Mouse (Mus musculus): ENCODE results near the gene Pygm.

The Pygm gene

DNA sequence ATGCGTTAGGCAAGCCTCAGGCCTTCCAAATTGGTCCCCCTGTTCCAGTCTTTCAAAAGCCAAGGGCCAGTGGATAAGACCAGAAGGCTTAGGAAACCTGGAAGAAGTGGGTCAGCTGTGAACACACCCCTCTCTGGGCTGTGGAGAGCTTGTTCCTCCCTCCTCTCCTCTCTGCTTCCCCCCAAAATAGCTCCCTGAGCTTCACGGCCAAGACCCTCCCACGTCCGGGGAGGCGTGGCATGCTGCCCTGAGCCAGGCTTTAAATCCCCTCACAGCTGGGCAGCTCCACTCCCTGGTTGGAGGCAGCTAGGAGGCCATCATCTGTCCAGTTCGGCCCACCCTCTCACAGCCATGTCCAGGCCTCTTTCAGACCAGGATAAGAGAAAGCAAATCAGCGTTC lies at the start of gene Pygm:
TSS of gene Pygm (plus strand) at position 272 of the 400 bp plus-strand sequence.
- DNase-seq = peak; percentile 63

DNA sequence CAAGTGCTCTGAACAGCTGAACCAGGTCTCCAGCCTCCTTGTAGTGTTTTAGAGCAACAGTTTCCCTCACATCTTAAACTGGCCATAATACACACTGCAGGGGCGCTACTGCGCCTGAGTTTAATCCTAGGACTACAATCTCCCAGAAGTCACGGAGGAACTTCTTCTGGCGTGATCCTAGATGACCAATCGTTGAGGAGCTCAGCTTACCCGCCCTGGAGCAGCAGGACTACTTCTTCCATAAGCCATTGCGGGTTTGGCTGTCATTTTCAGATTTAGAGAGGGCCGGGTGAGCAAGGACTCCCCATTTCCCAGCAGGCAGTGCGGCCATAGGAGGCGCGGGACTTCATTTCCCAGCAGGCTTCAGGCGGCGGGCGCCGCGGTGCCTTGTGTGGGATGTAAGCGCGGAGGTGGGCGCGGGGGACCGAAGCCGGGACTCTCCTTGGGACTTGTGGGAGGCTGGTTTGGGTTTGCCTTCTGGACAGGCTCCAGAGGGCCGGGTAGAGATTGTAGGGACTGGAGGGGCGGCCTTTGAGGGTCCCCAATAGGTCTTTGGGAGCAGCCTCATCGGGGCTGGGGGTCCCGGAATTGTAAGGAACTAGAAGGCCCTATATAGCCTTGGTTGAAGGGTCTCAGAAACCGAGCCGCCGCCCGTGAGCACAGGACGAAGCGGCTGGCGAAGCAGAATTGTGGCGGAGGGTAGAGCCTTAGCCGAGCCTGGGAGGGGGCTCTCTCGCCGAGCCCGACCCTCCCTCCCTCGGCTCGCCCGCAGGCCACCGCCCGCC lies 49.3 kb upstream of the Pygm start, which contains the start of gene Men1:
TSS of gene Men1 (plus strand) at position 307 of the 785 bp plus-strand sequence.
- DNase-seq = peak; percentile 96

DNA sequence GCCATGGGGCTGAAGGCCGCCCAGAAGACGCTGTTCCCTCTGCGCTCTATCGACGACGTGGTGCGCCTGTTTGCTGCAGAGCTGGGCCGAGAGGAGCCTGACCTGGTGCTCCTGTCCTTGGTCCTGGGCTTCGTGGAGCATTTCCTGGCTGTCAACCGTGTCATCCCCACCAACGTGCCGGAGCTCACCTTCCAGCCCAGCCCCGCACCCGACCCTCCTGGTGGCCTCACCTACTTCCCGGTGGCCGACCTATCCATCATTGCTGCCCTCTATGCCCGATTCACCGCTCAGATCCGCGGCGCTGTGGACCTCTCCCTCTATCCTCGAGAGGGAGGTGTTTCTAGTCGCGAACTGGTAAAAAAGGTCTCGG lies 48.8 kb upstream of the Pygm start:
- no peak for DNase-seq

DNA sequence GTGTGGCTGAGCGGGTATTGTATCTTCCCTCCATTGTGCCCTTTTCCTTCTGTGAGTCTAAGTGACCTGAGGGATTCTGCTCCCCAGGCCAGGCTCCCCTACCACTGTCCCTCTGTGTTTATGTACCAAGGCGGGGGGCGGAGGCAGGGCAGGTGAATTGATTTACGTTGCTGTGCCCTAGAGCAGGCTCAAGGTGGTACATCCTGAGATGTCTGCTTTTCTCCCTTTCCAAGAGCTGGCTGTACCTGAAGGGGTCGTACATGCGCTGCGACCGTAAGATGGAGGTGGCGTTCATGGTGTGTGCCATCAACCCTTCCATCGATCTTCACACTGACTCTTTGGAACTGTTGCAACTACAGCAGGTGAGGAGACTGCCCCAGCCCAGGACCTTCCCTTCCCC lies 47.3 kb upstream of the Pygm start:
- no peak for DNase-seq

GRCm38 (mm10) chr19:6338171-6338570 lies 46.0 kb upstream of the Pygm start:
- DNase-seq = no peak

GRCm38 (mm10) chr19:6338716-6339115 lies 45.5 kb upstream of the Pygm start:
- DNase-seq = no peak

DNA sequence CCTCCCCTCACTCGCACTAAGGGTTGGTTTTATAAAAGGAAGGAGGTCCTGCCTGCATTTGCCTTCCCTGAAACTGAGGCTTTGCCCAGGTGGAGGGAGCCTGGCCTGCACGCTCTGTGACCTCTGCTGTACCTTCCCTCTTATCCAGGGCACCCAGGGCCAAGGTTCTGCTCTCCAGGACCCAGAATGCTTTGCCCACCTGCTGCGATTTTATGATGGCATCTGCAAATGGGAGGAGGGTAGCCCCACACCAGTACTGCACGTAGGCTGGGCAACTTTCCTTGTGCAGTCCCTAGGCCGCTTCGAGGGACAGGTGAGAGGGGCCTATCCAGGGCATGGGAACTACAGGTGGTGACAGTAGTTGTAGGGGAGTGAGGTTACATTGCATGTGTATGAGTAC lies 45.0 kb upstream of the Pygm start:
- DNase-seq = no peak

DNA sequence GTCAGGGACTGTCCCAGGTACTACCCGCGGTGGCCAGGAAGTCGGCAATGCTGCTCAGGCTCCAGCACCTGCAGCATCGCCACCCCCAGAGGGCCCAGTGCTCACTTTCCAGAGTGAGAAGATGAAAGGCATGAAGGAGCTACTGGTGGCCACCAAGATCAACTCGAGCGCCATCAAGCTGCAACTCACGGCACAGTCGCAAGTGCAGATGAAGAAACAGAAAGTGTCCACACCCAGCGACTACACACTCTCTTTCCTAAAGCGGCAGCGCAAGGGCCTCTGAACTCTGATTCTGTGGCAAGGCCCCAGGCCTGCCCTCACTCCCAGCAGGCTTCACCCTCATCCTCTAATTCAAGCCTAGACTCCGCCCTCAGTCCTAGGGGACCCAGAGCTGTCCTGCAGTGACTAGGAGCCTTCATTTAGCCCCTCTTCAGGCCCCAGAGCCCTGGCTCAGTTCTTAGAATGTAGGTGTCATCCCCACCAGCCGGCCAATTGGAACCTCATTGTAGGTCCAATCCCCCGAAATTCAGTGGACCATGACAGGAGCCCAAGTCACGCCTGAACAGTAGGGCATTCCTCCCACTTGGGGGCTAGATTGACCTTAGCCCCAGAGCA lies 44.2 kb upstream of the Pygm start:
- no peak for DNase-seq

DNA sequence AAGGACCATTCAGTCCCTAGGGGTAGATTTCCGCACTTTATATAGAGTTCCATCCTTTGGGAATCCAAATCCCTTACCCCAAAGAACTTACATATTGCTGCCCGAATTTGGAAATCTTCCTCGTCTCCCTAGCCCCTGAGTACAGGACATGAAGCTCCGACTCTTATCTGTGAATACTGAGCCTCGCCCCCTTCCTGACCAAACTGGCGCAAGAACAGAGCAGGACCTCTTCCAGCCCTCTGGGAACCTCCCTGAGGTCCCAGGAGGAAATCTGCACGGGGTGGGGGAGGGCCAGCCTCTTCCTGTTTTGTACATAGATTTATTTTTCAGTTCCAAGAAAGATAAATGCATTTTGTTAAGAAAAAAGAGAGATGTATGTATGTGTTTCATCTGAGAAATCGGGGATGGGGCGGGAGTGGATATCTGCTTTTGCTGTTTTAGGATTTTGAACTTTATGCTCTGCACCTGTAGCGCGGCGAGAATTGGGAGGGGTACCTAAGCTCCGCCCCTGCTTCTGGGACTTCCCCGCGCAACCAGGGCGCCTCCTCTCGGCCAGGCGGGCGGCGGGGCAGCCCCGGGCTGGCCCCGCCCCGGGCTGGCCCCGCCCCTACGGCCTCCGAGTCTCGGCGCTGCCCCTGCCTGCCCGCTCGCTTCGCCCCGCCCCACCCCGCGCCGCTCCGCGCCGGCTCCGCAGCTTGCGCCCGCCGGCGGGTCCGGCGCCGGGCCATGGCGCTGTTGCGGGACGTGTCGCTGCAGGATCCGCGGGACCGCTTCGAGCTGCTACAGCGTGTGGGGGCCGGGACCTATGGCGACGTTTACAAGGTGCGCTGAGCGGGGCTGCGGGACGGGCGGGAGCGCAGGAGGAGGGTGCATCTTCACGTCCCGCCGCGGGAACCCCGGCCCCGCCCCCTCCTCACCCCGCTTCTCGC lies 43.4 kb upstream of the Pygm start, which contains the start of gene Map4k2:
TSS of gene Map4k2 (plus strand) at position 612 of the 929 bp plus-strand sequence.
- peak; percentile 80 for DNase-seq

DNA sequence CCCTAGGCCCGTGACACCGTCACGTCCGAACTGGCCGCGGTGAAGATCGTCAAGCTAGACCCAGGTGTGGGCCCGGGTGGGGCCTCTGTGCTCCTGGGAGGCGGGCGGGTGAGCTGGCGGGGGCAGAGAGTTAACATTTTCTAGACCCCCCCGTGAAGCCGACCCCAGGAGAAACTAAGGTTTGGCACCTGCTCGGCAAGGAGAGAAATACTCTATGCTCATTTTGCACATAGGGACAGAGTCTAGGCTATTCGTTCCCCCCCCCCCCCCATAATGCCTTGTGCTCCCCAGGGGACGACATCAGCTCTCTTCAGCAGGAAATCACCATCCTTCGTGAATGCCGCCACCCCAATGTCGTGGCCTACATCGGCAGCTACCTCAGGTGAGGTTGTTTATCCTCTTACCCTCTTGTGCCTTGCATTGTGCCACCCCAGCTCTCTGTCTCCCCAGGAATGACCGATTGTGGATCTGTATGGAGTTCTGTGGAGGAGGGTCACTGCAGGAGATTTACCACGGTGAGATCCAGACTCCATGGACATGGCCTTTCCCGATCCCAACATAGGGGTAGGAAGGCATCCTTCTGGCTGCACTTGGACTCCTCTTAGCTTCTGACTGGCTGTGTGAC lies 42.6 kb upstream of the Pygm start:
- no peak for DNase-seq

DNA sequence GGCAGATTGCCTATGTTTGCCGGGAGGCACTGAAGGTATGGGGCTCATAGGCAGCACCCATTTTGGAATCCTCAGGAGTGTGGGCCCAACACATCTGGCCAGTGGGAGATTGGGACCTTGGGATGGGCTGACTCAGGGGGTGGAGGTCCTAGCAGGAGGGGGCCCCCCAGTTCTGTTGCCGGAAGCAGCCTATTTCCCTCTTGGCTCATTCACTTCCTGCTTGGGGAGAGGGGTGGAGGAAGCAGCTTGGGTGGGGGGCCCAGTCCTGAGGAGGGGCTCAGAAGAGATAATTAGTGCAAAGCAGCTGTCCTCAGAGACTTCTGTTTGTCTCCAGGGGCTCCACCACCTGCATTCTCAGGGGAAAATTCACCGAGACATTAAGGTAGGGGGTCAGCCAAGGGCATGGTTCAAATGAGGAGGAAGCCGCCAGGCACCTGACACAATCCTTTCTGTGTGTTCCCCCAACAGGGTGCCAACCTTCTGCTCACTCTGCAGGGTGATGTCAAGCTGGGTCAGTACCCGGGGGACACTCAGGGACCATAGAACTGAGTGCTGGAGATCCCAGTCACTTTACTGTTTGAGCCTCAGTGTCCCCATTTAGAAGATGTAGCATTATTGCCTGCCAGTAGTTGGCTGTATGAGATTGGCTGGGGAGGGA lies 41.8 kb upstream of the Pygm start:
- DNase-seq = no peak

DNA sequence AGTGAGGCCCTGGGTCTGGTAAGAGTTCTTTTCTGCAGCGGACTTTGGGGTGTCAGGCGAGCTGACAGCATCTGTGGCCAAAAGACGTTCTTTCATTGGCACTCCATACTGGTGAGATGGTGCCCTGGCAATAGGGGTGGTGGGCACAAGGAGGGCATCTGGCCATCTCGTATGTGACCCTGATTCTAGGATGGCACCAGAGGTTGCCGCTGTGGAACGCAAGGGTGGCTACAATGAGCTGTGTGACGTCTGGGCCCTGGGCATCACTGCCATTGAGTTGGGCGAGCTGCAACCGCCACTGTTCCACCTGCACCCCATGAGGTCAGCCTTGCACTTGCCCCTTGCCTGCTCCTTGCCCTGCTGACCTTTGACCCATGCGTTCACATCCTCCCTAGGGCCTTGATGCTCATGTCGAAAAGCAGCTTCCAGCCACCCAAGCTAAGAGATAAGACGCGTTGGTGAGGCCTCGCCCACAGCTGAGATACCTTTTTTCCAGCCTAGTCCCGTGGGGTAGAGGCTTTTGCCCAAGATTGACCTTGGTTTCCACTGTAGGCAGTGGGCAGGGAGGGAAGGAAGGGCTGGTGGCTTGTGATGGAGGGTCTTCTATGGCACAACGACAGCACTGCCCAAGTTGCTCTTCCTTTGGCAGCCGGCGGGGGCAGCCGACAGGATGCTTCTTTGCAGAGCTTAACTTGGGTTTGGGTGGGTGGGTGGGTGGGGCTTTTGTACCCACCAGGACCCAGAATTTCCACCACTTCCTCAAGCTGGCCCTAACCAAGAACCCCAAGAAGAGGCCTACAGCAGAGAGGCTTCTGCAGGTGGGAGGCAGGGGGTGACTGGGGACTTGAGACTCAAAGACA lies 40.9 kb upstream of the Pygm start:
- DNase-seq = no peak

GRCm38 (mm10) chr19:6343996-6344395 lies 40.2 kb upstream of the Pygm start:
- DNase-seq = no peak

DNA sequence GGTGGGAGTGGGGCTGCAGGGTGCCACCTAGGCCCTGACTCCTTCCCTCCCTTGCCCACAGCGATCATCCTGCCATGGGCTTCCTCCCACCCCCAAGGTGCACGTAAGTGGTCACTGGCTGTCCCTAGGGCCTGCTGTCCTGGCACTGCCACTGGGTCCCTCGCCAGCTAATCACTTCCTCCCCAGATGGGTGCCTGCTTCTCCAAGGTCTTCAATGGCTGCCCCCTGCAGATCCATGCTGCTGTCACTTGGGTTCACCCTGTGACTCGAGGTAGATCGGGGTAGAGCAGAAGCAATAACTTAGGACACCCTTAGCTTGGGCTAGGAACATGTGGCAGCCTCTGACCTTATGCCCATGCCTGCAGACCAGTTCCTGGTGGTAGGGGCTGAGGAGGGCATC lies 38.2 kb upstream of the Pygm start:
- DNase-seq = no peak

DNA sequence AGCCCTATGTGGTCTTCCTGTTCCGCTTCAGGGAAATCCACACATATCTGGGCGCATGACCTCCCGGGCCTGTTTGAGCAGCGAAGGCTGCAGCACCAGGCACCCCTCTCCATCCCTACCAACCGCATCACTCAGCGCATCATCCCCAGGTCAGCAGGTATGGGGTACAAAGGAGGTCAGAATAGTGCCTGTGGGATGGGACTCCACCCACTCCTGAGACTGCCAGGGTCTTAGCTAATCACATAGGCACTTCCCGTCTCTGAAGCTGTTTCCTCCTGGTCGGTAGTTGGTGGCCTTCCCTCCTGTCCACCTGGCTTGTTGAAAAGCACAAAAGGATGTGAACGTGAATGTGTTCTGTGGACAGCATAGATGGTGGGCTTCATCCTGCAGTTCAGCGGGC lies 37.5 kb upstream of the Pygm start:
- no peak for DNase-seq

DNA sequence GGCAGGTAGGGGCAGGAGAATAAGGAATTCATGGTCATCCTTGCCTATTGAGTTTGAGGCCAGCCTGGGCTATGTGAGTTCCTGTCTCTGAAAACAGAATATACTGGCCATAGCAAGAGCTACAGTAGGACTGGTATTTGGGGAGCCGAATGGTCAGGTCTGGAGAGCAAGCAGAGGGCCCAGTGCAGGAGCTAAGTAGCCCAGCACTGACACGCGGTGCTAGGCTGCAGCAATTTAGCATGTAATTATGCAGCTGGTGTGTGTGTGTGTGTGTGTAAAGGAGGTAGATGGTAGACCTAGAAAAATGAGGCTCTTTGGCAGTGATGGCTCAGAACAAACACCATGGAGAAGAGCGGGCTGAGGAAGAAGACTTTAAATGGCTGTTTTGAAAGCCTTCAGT lies 36.6 kb upstream of the Pygm start:
- no peak for DNase-seq

DNA sequence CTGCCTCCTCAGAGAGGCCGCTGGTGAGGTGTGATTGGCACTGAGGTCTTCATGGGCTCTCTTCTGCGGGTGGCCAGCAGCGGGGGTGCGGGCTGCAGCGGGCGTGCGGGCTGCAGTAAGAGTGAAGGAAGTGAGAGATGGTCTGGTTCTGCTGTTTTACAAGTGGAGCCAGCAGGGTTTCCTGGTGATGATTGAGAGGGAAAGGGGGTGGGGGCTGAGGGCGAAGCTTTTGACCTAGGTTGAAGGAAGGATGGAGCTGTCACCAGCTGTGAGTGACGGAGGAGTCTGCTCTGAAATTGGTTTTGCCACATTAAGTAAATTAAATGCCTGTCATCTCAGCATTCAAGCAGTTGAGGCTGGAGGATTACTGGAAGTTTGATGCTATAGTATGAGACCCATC lies 35.5 kb upstream of the Pygm start:
- DNase-seq = no peak

GRCm38 (mm10) chr19:6349215-6349983 lies 34.8 kb upstream of the Pygm start:
- DNase-seq = no peak

DNA sequence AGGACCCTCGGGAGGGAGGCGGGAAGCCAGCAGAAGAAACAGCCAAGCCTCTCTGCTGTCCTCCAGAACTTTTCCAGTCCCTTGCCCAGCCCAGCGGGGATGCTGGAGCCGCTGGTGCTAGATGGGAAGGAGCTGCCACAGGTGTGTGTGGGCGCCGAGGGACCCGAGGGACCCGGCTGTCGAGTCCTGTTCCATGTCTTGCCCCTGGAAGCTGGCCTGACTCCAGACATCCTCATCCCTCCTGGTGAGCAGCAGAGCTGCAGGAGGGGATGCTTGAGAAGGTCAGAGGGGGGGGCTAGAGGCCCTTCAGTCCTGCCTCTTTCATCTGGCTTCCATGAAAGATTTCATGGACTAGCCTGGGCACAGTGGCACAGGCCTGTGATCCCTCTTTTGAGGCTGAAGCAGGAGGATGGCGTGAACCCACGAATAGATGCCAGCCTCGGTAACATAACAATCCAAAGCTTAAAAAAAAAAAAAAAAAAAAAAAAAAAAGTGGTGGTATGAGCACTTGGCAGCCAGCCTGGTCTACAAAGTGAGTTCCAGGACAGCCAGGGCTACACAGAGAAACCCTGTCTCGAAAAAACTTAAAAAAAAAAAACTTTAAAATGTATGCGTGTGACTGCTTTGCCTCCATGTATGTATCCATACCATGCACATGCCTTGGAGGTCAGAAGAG lies 32.6 kb upstream of the Pygm start:
- no peak for DNase-seq

DNA sequence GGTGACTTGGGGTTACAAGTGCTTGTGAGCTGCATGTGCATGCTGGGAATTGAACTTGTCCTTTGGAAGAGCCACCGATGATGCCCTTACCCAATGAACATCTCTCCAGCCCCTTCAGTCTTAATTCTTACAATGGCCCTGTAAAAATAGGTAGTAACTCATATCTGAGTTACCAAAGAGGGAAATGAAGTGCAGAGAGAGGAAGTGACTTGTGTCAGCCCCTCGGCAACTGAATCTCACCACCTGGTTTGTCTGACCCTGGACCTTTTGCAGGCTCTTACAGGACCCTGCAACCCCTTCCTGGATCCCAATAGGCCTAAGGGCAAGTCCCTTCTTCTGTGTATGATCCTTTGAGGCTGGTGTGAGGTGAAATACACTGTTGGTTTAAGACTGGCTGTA lies 32.1 kb upstream of the Pygm start:
- DNase-seq = no peak

All from right cerebral cortex, postnatal 25 days (tissue).